Mouse (Mus musculus) splenic B cell, adult 2 months (primary cell): ENCODE results near the gene Prrg3.
"Not testable (repeated sequence)": the region's sequence is repeated elsewhere in the genome, so short reads cannot be mapped to it uniquely, and the experiment has no call there.

ENCODE experiments used
- DNase-seq: peaks from one replicate; pipeline ENCODE4 v3.0.0-alpha.2; 2011; ENCODE audit warnings: low read depth, low spot score
- H3K27me3 ChIP-seq: 2 replicates; pipeline ENCODE4 v1.6.1; 2012; ENCODE audit warnings: mild to moderate bottlenecking, low read length, moderate library complexity, mixed read lengths; ENCODE audit not compliant: control insufficient read depth, poor library complexity, insufficient read depth, severe bottlenecking
- H3K36me3 ChIP-seq: 2 replicates; pipeline ENCODE4 v1.6.1; 2012; ENCODE audit warnings: mild to moderate bottlenecking, low read length, moderate library complexity, mixed read lengths; ENCODE audit not compliant: control insufficient read depth, poor library complexity, insufficient read depth, severe bottlenecking

Prrg3 gene

GRCm38 (mm10) chrX:71962073-71963051 lies at the start of gene Prrg3:
Gene Prrg3, plus strand, starts transcription at chrX:71962624.
- Histone ChIP-seq H3K27me3 (no peaks in the 10 kb centered on the region), H3K36me3 (no peaks in the 10 kb centered on the region)
- no peak for DNase-seq

- peak; percentile 7 for DNase-seq
- no peaks in the 10 kb centered on the region for H3K27me3 ChIP-seq
- H3K36me3 ChIP-seq, result no peaks in the 10 kb centered on the region
Observed at GRCm38 (mm10) chrX:71946631-71947030, 15.8 kb upstream of the Prrg3 start.

- H3K36me3 ChIP-seq, result no peaks in the 10 kb centered on the region
- H3K27me3 ChIP-seq, result no peaks in the 10 kb centered on the region
- no peak for DNase-seq
Observed at GRCm38 (mm10) chrX:71958366-71958765, 4.1 kb upstream of the Prrg3 start.

GRCm38 (mm10) chrX:71963275-71963912 lies 970 bp downstream of the Prrg3 start:
- no peaks in the 10 kb centered on the region for H3K27me3 ChIP-seq
- DNase-seq, result no peak
- no peaks in the 10 kb centered on the region for H3K36me3 ChIP-seq

GRCm38 (mm10) chrX:71968216-71968615 lies 5.8 kb downstream of the Prrg3 start:
- no peaks in the 10 kb centered on the region for H3K27me3 ChIP-seq
- H3K36me3 ChIP-seq, result no peaks in the 10 kb centered on the region
- DNase-seq, result no peak

- Histone ChIP-seq H3K36me3 (no peaks in the 10 kb centered on the region), H3K27me3 (no peaks in the 10 kb centered on the region)
- no peak for DNase-seq
Observed at GRCm38 (mm10) chrX:71968816-71969215, 6.4 kb downstream of the Prrg3 start.

GRCm38 (mm10) chrX:71971325-71971724 lies 8.9 kb downstream of the Prrg3 start:
- DNase-seq, result no peak
- Histone ChIP-seq H3K36me3 (no peaks in the 10 kb centered on the region), H3K27me3 (no peaks in the 10 kb centered on the region)

GRCm38 (mm10) chrX:71972686-71973085 lies 10.3 kb downstream of the Prrg3 start, which contains the start of gene Fate1:
Gene Fate1, plus strand, starts transcription at chrX:71972986.
- Histone ChIP-seq H3K36me3 (no peaks in the 10 kb centered on the region), H3K27me3 (no peaks in the 10 kb centered on the region)
- DNase-seq, result no peak

GRCm38 (mm10) chrX:71977681-71978080 lies 15.3 kb downstream of the Prrg3 start:
- not testable (repeated sequence) for H3K27me3 ChIP-seq, DNase-seq, H3K36me3 ChIP-seq

- no peak for DNase-seq
- Histone ChIP-seq H3K27me3 (no peaks in the 10 kb centered on the region), H3K36me3 (no peaks in the 10 kb centered on the region)
Observed at GRCm38 (mm10) chrX:71980443-71980842, 18.0 kb downstream of the Prrg3 start.

- DNase-seq, result no peak
- Histone ChIP-seq H3K36me3 (no peaks in the 10 kb centered on the region), H3K27me3 (no peaks in the 10 kb centered on the region)
Observed at GRCm38 (mm10) chrX:71981322-71981721, 18.9 kb downstream of the Prrg3 start.

GRCm38 (mm10) chrX:71983205-71983604 lies 20.8 kb downstream of the Prrg3 start:
- Histone ChIP-seq H3K36me3 (no peaks in the 10 kb centered on the region), H3K27me3 (no peaks in the 10 kb centered on the region)
- no peak for DNase-seq

- DNase-seq, result no peak
- H3K36me3 ChIP-seq, result no peaks in the 10 kb centered on the region
- H3K27me3 ChIP-seq, result no peaks in the 10 kb centered on the region
Observed at GRCm38 (mm10) chrX:71983775-71984174, 21.4 kb downstream of the Prrg3 start.

- no peak for DNase-seq
- Histone ChIP-seq H3K27me3 (no peaks in the 10 kb centered on the region), H3K36me3 (no peaks in the 10 kb centered on the region)
Observed at GRCm38 (mm10) chrX:71991549-71991948, 29.1 kb downstream of the Prrg3 start, which contains the start of gene Cnga2. Gene Cnga2, plus strand, starts transcription at chrX:71991849.

GRCm38 (mm10) chrX:71995972-71996371 lies 33.5 kb downstream of the Prrg3 start:
- no peaks in the 10 kb centered on the region for H3K36me3 ChIP-seq
- no peak for DNase-seq

More at GRCm38 (mm10) chrX:71995972-71996371, 33.5 kb downstream of the Prrg3 start:
- H3K27me3 ChIP-seq, result no peaks in the 10 kb centered on the region
